Mouse (Mus musculus) embryonic facial prominence, embryonic 13.5 days (tissue): ENCODE measurements around the gene 1700037H04Rik. TPM values are rescaled to one million over a fixed set of nuclear protein-coding genes. Genes with fewer than 3 reads are reported as not detected.
"Not testable (repeated sequence)": the region's sequence is repeated elsewhere in the genome, so short reads cannot be mapped to it uniquely, and the experiment has no call there.

ENCODE experiments used
- ATAC-seq: fragments of 200-750 bp; cut with Nextera tagmentation; 2 replicates; pipeline ENCODE4 v1.8.0; 2017; ENCODE audit warnings: low read depth; ENCODE audit not compliant: insufficient number of reproducible peaks, insufficient read depth, low FRiP score, low TSS enrichment
- H3K27ac ChIP-seq: fragments of 300-500 bp; sonication (generic); 2 replicates; pipeline ENCODE4 v1.5.1; 2015; ENCODE audit warnings: moderate library complexity, mild to moderate bottlenecking, inconsistent platforms
- H3K27me3 ChIP-seq: fragments of 300-500 bp; sonication (generic); 2 replicates; pipeline ENCODE4 v1.6.1; 2015; ENCODE audit warnings: mild to moderate bottlenecking, inconsistent platforms
- H3K36me3 ChIP-seq: fragments of 300-500 bp; sonication (generic); 2 replicates; pipeline ENCODE4 v1.6.1; 2015; ENCODE audit warnings: mild to moderate bottlenecking, inconsistent platforms
- H3K4me1 ChIP-seq: fragments of 300-500 bp; sonication (generic); 2 replicates; pipeline ENCODE4 v1.6.1; 2015; ENCODE audit warnings: inconsistent platforms
- H3K4me2 ChIP-seq: fragments of 300-500 bp; sonication (generic); 2 replicates; pipeline ENCODE4 v1.6.1; 2015; ENCODE audit warnings: moderate library complexity, mild to moderate bottlenecking, inconsistent platforms
- H3K4me3 ChIP-seq: fragments of 300-500 bp; sonication (generic); 2 replicates; pipeline ENCODE4 v1.5.1; 2015; ENCODE audit warnings: mild to moderate bottlenecking, inconsistent platforms
- H3K9ac ChIP-seq: fragments of 300-500 bp; sonication (generic); 2 replicates; pipeline ENCODE4 v1.6.1; 2015; ENCODE audit warnings: mild to moderate bottlenecking, inconsistent platforms
- H3K9me3 ChIP-seq: fragments of 300-500 bp; sonication (generic); 2 replicates; pipeline ENCODE4 v1.6.1; 2016; ENCODE audit warnings: inconsistent platforms
- WGBS: fragments of 180-500 bp; shearing (Covaris S2); methylation state at CpG from one replicate; pipeline ENCODE4 v1.1.7; 2015; ENCODE audit warnings: mixed read lengths; 5-methylcytosine and 5-hydroxymethylcytosine counted together
- polyA plus RNA-seq: library from polyadenylated mRNA; unstranded; fragments of >200 nt; fragmentation: Nextera tagmentation; extraction: Ambion mirVana; gene quantifications from 2 replicates; pipeline ENCODE4 v1.2.1, GENCODE M21; 2015

Gene 1700037H04Rik
- polyA plus RNA-seq, 1 experiment from 2014 or later, result 71.4 TPM

GRCm38 (mm10) chr2:131118968-131119574 is 40.8 kb downstream of the 1700037H04Rik start:
- Histone ChIP-seq H3K9ac (no peak overlapping the region), H3K9me3 (no peaks in the 10 kb centered on the region), H3K27me3 (no peaks in the 10 kb centered on the region), H3K36me3 (no peaks in the 10 kb centered on the region), H3K27ac (no peak overlapping the region), H3K4me3 (no peak overlapping the region), H3K4me2 (no peak overlapping the region), H3K4me1 (no peaks in the 10 kb centered on the region)
- no peak for ATAC-seq
- 75% methylated on average over 2 of the region's 2 CpGs for WGBS

GRCm38 (mm10) chr2:131105989-131106388 is 53.9 kb downstream of the 1700037H04Rik start:
- Histone ChIP-seq H3K9ac (no peak overlapping the region), H3K27me3 (no peaks in the 10 kb centered on the region), H3K4me1 (no peaks in the 10 kb centered on the region), H3K4me3 (no peak overlapping the region), H3K9me3 (no peaks in the 10 kb centered on the region), H3K4me2 (no peak overlapping the region), H3K36me3 (no peaks in the 10 kb centered on the region), H3K27ac (no peak overlapping the region)
- WGBS, result 88% methylated on average over 5 of the region's 5 CpGs
- no peak for ATAC-seq

GRCm38 (mm10) chr2:131105061-131105460 is 54.8 kb downstream of the 1700037H04Rik start:
- not testable (repeated sequence) for H3K4me1 ChIP-seq, H3K9ac ChIP-seq, H3K4me2 ChIP-seq, H3K9me3 ChIP-seq, ATAC-seq, H3K27ac ChIP-seq, H3K36me3 ChIP-seq, H3K4me3 ChIP-seq, H3K27me3 ChIP-seq
- 73% methylated on average over 4 of the region's 4 CpGs for WGBS

GRCm38 (mm10) chr2:131104021-131104420 is 55.9 kb downstream of the 1700037H04Rik start:
- Histone ChIP-seq H3K4me1 (no peaks in the 10 kb centered on the region), H3K4me2 (no peak overlapping the region), H3K9me3 (no peaks in the 10 kb centered on the region), H3K4me3 (no peak overlapping the region), H3K36me3 (no peaks in the 10 kb centered on the region), H3K27me3 (no peaks in the 10 kb centered on the region), H3K27ac (no peak overlapping the region), H3K9ac (no peak overlapping the region)
- 87% methylated on average over 4 of the region's 4 CpGs for WGBS
- no peak for ATAC-seq

DNA sequence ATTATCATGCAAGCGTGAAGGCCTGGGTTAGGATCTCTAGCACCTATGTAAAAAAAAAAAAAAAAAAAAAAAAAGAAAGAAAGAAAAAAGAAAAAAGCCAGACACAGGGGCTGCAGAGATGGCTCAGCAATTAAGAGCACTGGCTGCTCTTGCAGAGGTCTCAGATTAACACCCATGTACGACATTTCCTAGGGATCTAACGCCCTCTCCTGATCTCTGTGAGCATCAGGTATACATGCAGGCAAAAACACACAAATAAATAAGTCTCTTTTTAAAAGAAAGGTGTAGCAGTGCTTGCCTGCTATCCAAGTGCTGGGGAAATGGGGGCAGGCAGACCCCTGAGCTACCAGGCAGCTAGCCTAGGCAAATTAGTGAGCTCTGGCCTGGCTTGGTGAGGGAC is 58.4 kb downstream of the 1700037H04Rik start:
- Histone ChIP-seq H3K27ac (no peak overlapping the region), H3K4me2 (no peak overlapping the region), H3K4me1 (peaks cover 1% of the 10 kb centered on the region), H3K27me3 (no peaks in the 10 kb centered on the region), H3K9me3 (no peaks in the 10 kb centered on the region), H3K36me3 (no peaks in the 10 kb centered on the region), H3K4me3 (no peak overlapping the region), H3K9ac (no peak overlapping the region)
- no peak for ATAC-seq
- WGBS, result 44% methylated on average over 3 of the region's 3 CpGs

GRCm38 (mm10) chr2:131097087-131097486 is 62.8 kb downstream of the 1700037H04Rik start:
- Histone ChIP-seq H3K27me3 (no peaks in the 10 kb centered on the region), H3K27ac (no peak overlapping the region; the same call in 1 of the 2 replicates), H3K9me3 (no peaks in the 10 kb centered on the region), H3K9ac (no peak overlapping the region), H3K4me1 (peaks cover 7% of the 10 kb centered on the region), H3K4me2 (no peak overlapping the region), H3K36me3 (no peaks in the 10 kb centered on the region), H3K4me3 (no peak overlapping the region)
- 84% methylated on average over 4 of the region's 4 CpGs for WGBS
- no peak for ATAC-seq

Other genes with a start within 250 kb of the 1700037H04Rik start
- gene Gfra4, start 117.0 kb downstream of the 1700037H04Rik start, polyA plus RNA-seq, result 35.4 and 42.7 TPM in 2 replicates
- gene Adam33, start 96.3 kb downstream of the 1700037H04Rik start, polyA plus RNA-seq, result 30.0 and 31.9 TPM in 2 replicates
- gene Siglec1, start 73.3 kb downstream of the 1700037H04Rik start, polyA plus RNA-seq, result 0.07 and 0.18 TPM in 2 replicates
- 18.2 TPM in 2 replicates for gene Hspa12b, start 32.8 kb downstream of the 1700037H04Rik start, polyA plus RNA-seq
- not detected in 2 replicates for gene Gm11037, start 26.6 kb downstream of the 1700037H04Rik start, polyA plus RNA-seq
- 12.3 and 12.4 TPM in 2 replicates for gene Cenpb, start 20.0 kb upstream of the 1700037H04Rik start, polyA plus RNA-seq
- 53.8 and 57.5 TPM in 2 replicates for gene Cdc25b, start 26.9 kb upstream of the 1700037H04Rik start, polyA plus RNA-seq
- gene Spef1, start 27.2 kb upstream of the 1700037H04Rik start, polyA plus RNA-seq, result 4.4 and 5.1 TPM in 2 replicates
- gene Ap5s1, start 47.0 kb upstream of the 1700037H04Rik start, polyA plus RNA-seq, result 26.4 and 28.5 TPM in 2 replicates
- gene Mavs, start 74.0 kb upstream of the 1700037H04Rik start, polyA plus RNA-seq, result 15.9 and 16.1 TPM in 2 replicates
- gene Pank2, start 102.4 kb upstream of the 1700037H04Rik start, polyA plus RNA-seq, result 43.3 and 45.7 TPM in 2 replicates
- gene Rnf24, start 192.8 kb upstream of the 1700037H04Rik start, polyA plus RNA-seq, result 10.8 and 11.0 TPM in 2 replicates